Mouse (Mus musculus) heart, adult 2 months (tissue): ENCODE measurements around the gene Acad11.

Source experiments
- CTCF ChIP-seq: fragments of 200-600 bp; IDR thresholded peaks from 2 replicates; pipeline ENCODE4 v1.8.1; 2022; ENCODE audit warnings: antibody characterized with exemption, mild to moderate bottlenecking, moderate library complexity
- POLR2A ChIP-seq: fragments of 200-500 bp; IDR thresholded peaks from 2 replicates; pipeline ENCODE4 v1.6.1; 2011; ENCODE audit warnings: mild to moderate bottlenecking, low read depth, low read length, control low read depth; ENCODE audit not compliant: insufficient read depth

GRCm38 (mm10) chr9:104169986-104170385 lies 106.8 kb downstream of the Acad11 start:
- TF ChIP-seq CTCF (no peak), POLR2A (no peak)
